Mouse (Mus musculus) cerebellum, adult 2 months (tissue): ENCODE measurements at regions not wholly inside any gene's neighbourhood (a gene's known extent, or its start where the extent isn't known, plus 50 kb on each side); places are given as distances from the start of the nearest gene placed in this dataset.
"Not testable (repeated sequence)": the region's sequence is repeated elsewhere in the genome, so short reads cannot be mapped to it uniquely, and the experiment has no call there.

ENCODE experiments used
- DNase-seq, 2 experiments: peaks; one replicate each; pipeline ENCODE4 v3.0.0; 2021
- H3K27ac ChIP-seq: fragments of 200-500 bp; 2 replicates; pipeline ENCODE4 v1.5.1; 2012; ENCODE audit warnings: low read length, control low read depth, inconsistent platforms; ENCODE audit not compliant: insufficient read depth
- H3K27me3 ChIP-seq: fragments of 200-500 bp; 2 replicates; pipeline ENCODE4 v1.6.1; 2012; ENCODE audit warnings: inconsistent platforms, mild to moderate bottlenecking, low read length, moderate library complexity; ENCODE audit not compliant: control insufficient read depth, insufficient read depth
- H3K4me1 ChIP-seq: fragments of 200-500 bp; 2 replicates; pipeline ENCODE4 v1.6.1; 2011; ENCODE audit warnings: low read length; ENCODE audit not compliant: control insufficient read depth, insufficient read depth
- H3K4me3 ChIP-seq: fragments of 200-500 bp; replicated peaks from 2 replicates; pipeline ENCODE3; 2011; ENCODE audit warnings: mild to moderate bottlenecking, low read depth, low read length, control low read depth; ENCODE audit not compliant: insufficient read depth
- CTCF ChIP-seq: fragments of 200-500 bp; IDR thresholded peaks from 2 replicates; pipeline ENCODE4 v1.5.1; 2011; ENCODE audit warnings: low read depth, mild to moderate bottlenecking, control low read depth, low read length, moderate library complexity, borderline replicate concordance; ENCODE audit not compliant: insufficient read depth
- POLR2A ChIP-seq: fragments of 200-500 bp; IDR thresholded peaks from 2 replicates; pipeline ENCODE4 v1.6.1; 2011; ENCODE audit warnings: low read length, control low read depth, borderline replicate concordance; ENCODE audit not compliant: insufficient read depth
- WGBS: fragments of 180-500 bp; shearing (Covaris S2); methylation state at CpG from one replicate; pipeline ENCODE4 v1.1.7; 2018; 5-methylcytosine and 5-hydroxymethylcytosine counted together

DNA sequence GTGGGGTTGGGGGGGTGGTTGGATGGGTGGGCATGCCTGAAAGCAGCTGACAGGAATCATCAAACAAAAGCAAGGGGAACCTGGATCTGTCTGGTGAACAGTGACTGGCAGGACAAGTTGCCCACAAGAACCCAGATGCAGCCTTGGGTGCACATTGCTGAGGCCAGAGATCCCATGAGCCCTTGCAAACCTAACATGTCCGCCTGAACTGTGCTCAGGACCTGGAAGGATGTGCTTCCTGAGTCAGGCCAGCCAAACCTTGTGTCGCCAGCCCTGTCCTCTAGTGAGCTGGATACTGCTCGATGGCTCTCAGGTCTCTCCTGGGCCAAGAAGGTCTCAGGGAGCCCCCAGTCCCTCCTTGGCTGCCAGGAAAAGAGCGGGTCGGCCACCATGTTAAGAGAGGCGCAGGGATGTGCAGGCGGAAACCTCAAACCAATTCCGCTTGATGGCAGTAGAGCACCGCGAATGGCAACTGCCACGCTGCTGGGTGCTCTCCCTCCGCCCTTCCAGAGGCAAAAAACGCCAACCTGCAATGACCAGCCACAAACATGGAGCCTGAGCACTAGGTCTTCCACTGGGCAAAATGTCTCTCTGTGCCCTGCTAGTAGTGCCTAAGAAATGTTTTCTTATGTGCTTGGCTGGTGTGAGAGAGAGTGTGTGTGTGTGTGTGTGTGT, 140.2 kb downstream of the Pls3 start:
- H3K27ac ChIP-seq, H3K4me1 ChIP-seq, H3K4me3 ChIP-seq, H3K27me3 ChIP-seq: not testable (repeated sequence)
- 83% methylated on average over 9 of the region's 13 CpGs for WGBS
- peak in 1 of 2 experiments; percentile 83 for DNase-seq

DNA sequence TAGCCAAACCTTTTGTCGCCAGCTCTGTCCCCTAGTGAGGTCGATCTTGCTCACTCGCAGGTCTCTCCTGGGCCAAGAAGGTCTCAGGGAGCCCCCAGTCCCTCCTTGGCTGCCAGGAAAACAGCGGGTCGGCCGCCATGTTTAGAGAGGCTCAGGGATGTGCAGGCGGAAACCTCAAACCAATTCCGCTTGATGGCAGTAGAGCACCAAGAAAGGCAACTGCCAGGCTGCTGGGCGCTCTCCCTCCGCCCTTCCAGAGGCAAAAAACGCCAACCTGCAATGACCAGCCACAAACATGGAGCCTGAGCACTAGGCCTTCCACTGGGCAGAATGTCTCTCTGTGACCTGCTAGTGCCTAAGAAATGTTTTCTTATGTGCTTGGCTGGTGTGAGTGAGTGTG, 141.3 kb downstream of the Pls3 start:
- DNase-seq: peak in 1 of 2 experiments; percentile 90
- not testable (repeated sequence) for H3K27me3 ChIP-seq, H3K27ac ChIP-seq, H3K4me3 ChIP-seq, H3K4me1 ChIP-seq
- 85% methylated on average over 11 of the region's 11 CpGs for WGBS

DNA sequence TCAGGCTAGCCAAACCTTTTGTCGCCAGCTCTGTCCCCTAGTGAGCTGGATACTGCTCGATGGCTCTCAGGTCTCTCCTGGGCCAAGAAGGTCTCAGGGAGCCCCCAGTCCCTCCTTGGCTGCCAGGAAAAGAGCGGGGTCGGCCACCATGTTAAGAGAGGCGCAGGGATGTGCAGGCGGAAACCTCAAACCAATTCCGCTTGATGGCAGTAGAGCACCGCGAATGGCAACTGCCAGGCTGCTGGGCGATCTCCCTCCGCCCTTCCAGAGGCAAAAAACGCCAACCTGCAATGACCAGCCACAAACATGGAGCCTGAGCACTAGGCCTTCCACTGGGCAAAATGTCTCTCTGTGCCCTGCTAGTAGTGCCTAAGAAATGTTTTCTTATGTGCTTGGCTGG, 145.2 kb downstream of the Pls3 start:
- 86% methylated on average over 12 of the region's 12 CpGs for WGBS
- not testable (repeated sequence) for H3K4me3 ChIP-seq, H3K27me3 ChIP-seq, H3K27ac ChIP-seq, H3K4me1 ChIP-seq
- DNase-seq: peak in 1 of 2 experiments; percentile 79

DNA sequence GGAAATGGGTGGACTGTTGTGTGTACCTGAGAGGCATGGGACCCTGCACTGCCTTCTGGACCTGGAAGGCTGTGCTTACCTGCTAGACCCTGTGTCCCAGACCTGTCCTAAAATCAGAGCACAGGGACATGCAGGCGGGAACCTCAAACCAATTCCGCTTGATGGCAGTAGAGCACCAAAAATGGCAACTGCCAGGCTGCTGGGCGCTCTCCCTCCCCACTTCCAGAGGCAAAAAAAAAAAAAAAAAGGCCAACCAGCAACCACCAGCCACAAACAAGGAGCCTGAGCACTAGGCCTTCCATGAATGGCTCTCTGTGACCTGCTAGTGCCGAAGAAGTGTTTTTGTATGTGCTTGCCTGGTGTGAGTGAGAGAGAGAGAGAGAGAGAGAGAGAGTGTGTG, 146.5 kb downstream of the Pls3 start:
- peak; percentile 1 to 50 for DNase-seq
- H3K4me1 ChIP-seq: no peaks in the 10 kb centered on the region
- no peak overlapping the region for H3K4me3 ChIP-seq
- TF ChIP-seq CTCF (no peak), POLR2A (no peak)
- no peak overlapping the region for H3K27ac ChIP-seq
- 77% methylated on average over 4 of the region's 4 CpGs for WGBS
- H3K27me3 ChIP-seq: no peaks in the 10 kb centered on the region

DNA sequence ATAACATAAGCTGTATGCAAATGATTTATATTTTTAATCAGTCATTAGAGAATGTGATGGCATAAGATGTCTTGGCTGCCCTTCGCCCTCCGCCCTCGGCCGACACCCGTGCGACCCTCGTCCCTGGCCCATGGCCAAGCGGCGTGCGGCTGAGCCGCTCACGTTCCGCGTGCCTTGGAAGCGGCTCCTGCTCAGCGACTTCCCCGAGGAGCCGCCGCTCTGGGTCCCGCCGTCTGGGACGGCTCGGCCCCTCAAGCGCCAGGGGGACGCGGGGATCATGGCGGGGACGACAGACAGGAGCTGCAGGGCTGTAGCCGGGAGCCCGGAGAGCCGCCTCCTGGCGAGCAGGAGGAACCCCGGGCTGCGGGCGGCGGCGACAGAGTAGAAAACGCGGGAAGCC, 145.5 kb upstream of the Rab39b start:
- not testable (repeated sequence) for DNase-seq, H3K27ac ChIP-seq, H3K27me3 ChIP-seq, H3K4me1 ChIP-seq, H3K4me3 ChIP-seq
- 76% methylated on average over 26 of the region's 39 CpGs for WGBS

DNA sequence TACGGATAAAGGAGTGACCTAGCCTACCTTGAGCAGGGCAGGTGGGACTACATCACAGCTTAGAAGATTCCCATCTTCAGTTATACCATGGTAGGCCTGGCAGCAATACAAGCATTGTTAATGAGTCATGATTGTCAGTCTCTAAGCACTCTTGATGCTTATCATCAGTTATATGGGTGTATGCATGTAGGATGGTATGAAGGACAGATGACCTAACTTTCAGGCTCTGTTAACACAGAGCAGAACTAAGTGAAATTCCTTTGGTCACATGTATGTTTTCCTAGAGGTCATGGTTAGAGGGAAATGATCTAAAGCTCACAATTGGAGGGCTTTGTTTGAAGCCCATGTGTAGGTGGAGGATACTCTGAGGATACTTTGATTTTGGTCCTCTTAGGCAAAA, 121.9 kb upstream of the Rab39b start:
- Histone ChIP-seq H3K27me3 (no peaks in the 10 kb centered on the region), H3K27ac (no peak overlapping the region), H3K4me1 (no peaks in the 10 kb centered on the region), H3K4me3 (no peak overlapping the region)
- DNase-seq: no peak
- 22% methylated on average over 1 of the region's 1 CpGs for WGBS
- TF ChIP-seq POLR2A: no peak
- no peak for TF ChIP-seq CTCF

DNA sequence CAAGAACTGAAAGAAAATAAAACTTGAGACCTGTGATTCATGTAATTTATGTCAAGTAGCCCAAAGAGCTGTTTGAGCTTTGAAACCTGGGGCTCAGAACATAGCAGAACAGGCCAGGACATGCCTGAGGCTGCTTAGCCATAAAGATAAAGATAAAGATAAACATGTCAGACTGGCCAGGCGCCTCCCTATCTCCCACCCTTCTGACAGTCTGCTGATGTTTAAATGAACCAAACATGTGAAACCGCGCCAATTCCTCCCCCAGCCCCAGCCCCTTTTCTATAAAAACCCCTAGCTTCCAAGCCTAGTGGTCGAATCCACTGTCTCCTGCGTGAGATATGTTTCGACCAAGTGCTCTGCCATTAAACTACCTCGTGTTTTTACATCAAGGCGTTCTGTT, 97.2 kb upstream of the Rab39b start:
- not testable (repeated sequence) for H3K27ac ChIP-seq, H3K4me3 ChIP-seq, H3K27me3 ChIP-seq, H3K4me1 ChIP-seq
- 99% methylated on average over 8 of the region's 8 CpGs for WGBS
- DNase-seq: peak; percentile 6 to 13

DNA sequence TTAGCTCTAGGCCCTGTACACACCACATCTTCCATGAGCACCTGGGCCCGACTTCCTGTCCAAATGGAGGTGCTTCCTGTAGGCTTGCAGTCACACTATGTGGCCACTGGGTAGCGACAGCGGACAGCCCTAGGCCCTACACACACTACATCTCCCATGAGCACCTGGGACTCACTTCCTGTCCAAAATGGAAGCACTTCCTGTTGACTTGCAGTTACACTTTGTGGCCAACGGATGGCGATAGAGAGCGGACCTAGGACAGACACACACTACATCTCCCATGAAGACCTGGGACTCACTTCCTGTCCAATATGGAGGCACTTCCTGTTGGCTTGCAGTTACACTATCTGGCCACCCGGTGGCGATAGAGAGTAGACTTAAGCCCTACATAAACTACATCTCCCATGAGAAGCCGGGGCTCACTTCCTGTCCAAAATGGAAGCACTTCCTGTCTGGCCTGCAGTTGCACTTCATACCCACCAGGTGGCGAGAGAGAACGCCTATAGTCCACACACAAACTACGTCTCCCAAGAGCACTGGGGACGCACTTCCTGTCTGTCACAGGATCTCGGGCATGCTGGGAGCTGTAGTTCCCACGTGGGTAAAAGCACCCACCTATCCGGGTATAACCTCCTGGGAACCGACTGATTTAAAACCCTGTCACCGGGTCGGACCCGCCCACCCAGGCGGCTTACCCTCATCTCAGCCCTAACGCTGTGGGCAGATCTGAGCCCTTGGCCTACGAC, 96.1 kb upstream of the Rab39b start:
- Histone ChIP-seq H3K4me3 (peak overlapping the region; percentile 61), H3K27ac (no peak overlapping the region), H3K27me3 (no peaks in the 10 kb centered on the region), H3K4me1 (no peaks in the 10 kb centered on the region)
- 5% methylated on average over 23 of the region's 23 CpGs for WGBS
- no peak for TF ChIP-seq POLR2A
- TF ChIP-seq CTCF: peak; percentile 64
- DNase-seq: peak; percentile 96 to 98

DNA sequence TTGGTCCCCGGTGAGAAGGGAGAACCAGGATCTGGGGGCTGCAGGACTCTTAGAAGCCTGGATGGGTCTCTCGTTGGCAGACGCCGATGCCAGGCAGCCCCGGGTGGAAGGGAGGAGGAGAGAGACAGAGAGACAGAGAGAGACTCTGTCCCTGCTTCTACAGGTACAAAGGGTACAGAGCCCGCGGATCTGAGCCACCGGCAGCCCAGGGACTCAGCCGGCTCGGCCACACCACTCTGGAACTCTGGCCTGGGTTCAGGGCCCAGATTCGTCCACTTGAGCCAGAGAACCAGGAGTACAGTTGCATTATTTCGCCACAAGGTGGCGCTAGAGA, 95.5 kb upstream of the Rab39b start:
- Histone ChIP-seq H3K27me3 (no peaks in the 10 kb centered on the region), H3K4me1 (no peaks in the 10 kb centered on the region), H3K4me3 (peak overlapping the region; percentile 46), H3K27ac (no peak overlapping the region; the same call in 1 of the 2 replicates)
- TF ChIP-seq CTCF (no peak), POLR2A (no peak)
- DNase-seq: no peak
- WGBS: 35% methylated on average over 13 of the region's 13 CpGs
